Mouse (Mus musculus) ES-Bruce4 (cell line): Measurements from ENCODE around the gene Gm9507.

Experiments
- CTCF ChIP-seq: IDR thresholded peaks from one replicate; pipeline ENCODE4 v1.8.1; 2011; ENCODE audit warnings: low read depth, low read length
- EP300 ChIP-seq: IDR thresholded peaks from 2 replicates; pipeline ENCODE4 v1.6.1; 2011; ENCODE audit warnings: low read depth, low read length; ENCODE audit not compliant: insufficient read depth
- POLR2A ChIP-seq: IDR thresholded peaks from one replicate; pipeline ENCODE4 v1.8.1; 2011; ENCODE audit warnings: low read length; ENCODE audit not compliant: insufficient read depth

DNA sequence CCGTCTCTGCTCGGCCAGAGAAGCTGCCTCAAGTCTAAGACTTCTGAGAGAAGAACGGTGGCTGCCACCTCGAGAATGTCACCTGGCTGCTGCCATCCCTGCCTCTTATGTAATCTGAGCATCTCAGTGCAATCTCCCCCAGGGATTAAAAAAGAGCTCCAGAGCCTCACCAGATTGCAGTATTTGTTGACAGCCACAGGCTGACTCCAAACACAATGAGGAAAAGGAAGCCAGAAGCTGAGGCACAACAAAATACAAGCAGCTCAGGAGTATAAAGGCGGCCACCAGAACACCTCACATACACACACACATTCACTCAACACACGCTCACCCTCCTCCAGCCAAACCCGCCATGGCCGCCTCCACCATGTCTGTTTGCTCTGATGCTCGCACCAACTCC lies 24.0 kb upstream of the Gm9507 start, which contains the start of gene Krtap10-10:
- no peak for TF ChIP-seq CTCF
- no peak for TF ChIP-seq POLR2A
- no peak for TF ChIP-seq EP300
